Mouse (Mus musculus) layer of hippocampus, adult 2 months (tissue): ENCODE data around the gene Gm10799. TPM values are rescaled to one million over a fixed set of nuclear protein-coding genes. Genes with fewer than 3 reads are reported as not detected.
"Not testable (repeated sequence)": the region's sequence is repeated elsewhere in the genome, so short reads cannot be mapped to it uniquely, and the experiment has no call there.

Experiments used
- DNase-seq, 2 experiments: peaks; one replicate each; pipeline ENCODE4 v3.0.0; 2022; ENCODE audit warnings: low spot score in 2 of 2
- H3K27ac ChIP-seq: fragments of 200-600 bp; 2 replicates; pipeline ENCODE4 v1.8.1; 2022
- H3K4me3 ChIP-seq: fragments of 200-600 bp; 2 replicates; pipeline ENCODE4 v1.8.1; 2022; ENCODE audit warnings: mild to moderate bottlenecking
- CTCF ChIP-seq: fragments of 200-600 bp; conservative IDR thresholded peaks from 2 replicates; pipeline ENCODE4 v1.8.1; 2022; ENCODE audit warnings: antibody characterized with exemption, mild to moderate bottlenecking, moderate library complexity
- total RNA-seq, 2 experiments: library from RNA; stranded (reverse); gene quantifications; 2 replicates each; pipeline ENCODE4 v1.2.3; 2021

Gene Gm10799
- total RNA-seq, 2 experiments from 2014 or later: not detected

- DNase-seq: no peak
- Histone ChIP-seq H3K4me3 (peak overlapping the region; percentile 52), H3K27ac (peak overlapping the region; percentile 60; the same call in 1 of the 2 replicates)
- TF ChIP-seq CTCF: no peak
These were observed 27.9 kb upstream of the Gm10799 start for GRCm38 (mm10) chr2:104096256-104096655.

DNA sequence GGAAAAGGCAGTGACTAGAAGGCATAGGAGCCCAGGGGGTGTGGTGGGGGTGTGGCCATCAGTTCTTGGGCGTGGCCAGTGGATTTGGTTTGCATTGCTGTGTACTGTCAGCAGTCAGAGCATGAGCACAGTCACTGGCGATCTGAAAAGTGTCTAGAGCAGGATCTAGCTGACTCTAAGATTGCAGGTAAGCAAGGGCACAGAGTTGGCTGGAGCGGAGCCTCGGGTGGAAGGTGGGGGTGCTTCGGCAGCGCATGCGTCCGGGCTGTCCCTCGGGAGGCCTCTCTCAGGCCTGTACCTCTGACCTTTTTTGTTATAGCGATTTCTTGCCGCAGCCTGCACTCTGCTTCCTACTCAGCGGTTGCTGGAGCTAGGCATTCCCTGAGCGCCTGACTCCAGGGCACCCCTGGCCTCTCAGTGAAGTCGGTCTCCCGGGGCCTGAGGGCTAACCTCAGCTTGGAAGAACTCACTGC is 27.4 kb upstream of the Gm10799 start, which contains the start of gene Cd59a:
Gene Cd59a (plus strand): TSS at position 61 of the 473 bp plus-strand sequence.
- no peak for TF ChIP-seq CTCF
- peak; percentile 35 to 70 for DNase-seq
- peak within 1 kb of the TSS; percentile 60; the same call in 1 of the 2 replicates for H3K27ac ChIP-seq

GRCm38 (mm10) chr2:104093305-104093704 is 25.0 kb upstream of the Gm10799 start:
- no peak for TF ChIP-seq CTCF
- H3K4me3 ChIP-seq: no peak overlapping the region
- H3K27ac ChIP-seq: no peak overlapping the region
- DNase-seq: no peak

More for the DNA sequence above, 27.4 kb upstream of the Gm10799 start, which contains the start of gene Cd59a:
- peak within 1 kb of the TSS; percentile 52 for H3K4me3 ChIP-seq

GRCm38 (mm10) chr2:104087562-104087961 is 19.2 kb upstream of the Gm10799 start:
- H3K27ac ChIP-seq, DNase-seq, H3K4me3 ChIP-seq: not testable (repeated sequence)

DNA sequence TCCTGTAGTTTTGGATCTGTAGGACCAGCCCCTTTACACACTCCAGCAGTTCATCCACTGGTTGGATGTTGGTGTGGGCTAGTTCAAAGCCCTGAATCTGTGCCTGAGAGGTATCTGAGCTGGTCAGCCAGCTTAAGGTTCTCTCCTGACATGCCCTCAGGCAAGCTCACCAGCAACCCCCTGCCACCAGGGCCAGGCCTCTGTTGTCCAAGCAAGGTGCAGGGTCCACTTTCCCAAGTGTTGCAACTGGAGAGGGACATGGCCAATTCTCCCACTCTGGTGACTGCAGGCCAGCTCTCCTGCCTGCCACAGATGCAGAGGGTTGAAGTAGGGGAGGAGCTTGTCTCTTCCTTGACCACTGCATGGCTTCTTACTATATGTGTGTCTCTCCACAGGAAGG is 15.7 kb upstream of the Gm10799 start:
- H3K4me3 ChIP-seq, H3K27ac ChIP-seq, DNase-seq: not testable (repeated sequence)

GRCm38 (mm10) chr2:104082474-104082873 is 14.1 kb upstream of the Gm10799 start:
- H3K4me3 ChIP-seq: no peak overlapping the region

GRCm38 (mm10) chr2:104081436-104082050 is 13.2 kb upstream of the Gm10799 start:
- H3K4me3 ChIP-seq, H3K27ac ChIP-seq, DNase-seq: not testable (repeated sequence)

More at GRCm38 (mm10) chr2:104082474-104082873, 14.1 kb upstream of the Gm10799 start:
- no peak for TF ChIP-seq CTCF
- no peak for DNase-seq
- no peak overlapping the region for H3K27ac ChIP-seq

GRCm38 (mm10) chr2:104078285-104078684 is 9.9 kb upstream of the Gm10799 start:
- not testable (repeated sequence) for H3K4me3 ChIP-seq, DNase-seq, H3K27ac ChIP-seq

- Histone ChIP-seq H3K27ac (no peak within 1 kb of the TSS), H3K4me3 (peak within 1 kb of the TSS; percentile 30)
- no peak for DNase-seq
- TF ChIP-seq CTCF: no peak
These were observed 1.4 kb upstream of the Gm10799 start, which contains the start of gene Cd59b for GRCm38 (mm10) chr2:104069704-104070185. Gene Cd59b, plus strand, starts transcription at chr2:104069849.

GRCm38 (mm10) chr2:104065526-104065925 is 2.8 kb downstream of the Gm10799 start, which contains the start of gene Gm10912:
Gene Gm10912, plus strand, starts transcription at chr2:104065826.
- not testable (repeated sequence) for H3K4me3 ChIP-seq, DNase-seq, H3K27ac ChIP-seq

DNA sequence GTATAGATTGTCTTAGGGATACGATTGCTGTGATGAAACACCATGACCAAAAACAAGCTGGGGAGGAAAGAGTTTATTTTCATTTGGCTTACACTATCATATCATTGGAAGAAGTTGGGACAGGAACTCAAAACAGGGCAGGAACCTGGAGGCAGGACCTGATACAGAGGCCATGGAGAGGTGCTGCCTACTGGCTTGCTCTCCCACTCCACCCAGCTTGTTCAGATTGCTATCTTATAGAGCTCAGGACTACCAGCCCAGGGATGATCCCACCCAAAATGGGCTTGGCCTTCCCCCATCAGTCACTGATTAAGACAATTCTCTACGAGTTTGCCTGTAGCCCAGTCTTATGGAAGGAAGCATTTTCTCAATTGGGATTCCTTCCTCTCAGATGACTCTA is 4.2 kb downstream of the Gm10799 start:
- no peak overlapping the region for H3K27ac ChIP-seq
- no peak overlapping the region for H3K4me3 ChIP-seq
- no peak for TF ChIP-seq CTCF
- no peak for DNase-seq

DNA sequence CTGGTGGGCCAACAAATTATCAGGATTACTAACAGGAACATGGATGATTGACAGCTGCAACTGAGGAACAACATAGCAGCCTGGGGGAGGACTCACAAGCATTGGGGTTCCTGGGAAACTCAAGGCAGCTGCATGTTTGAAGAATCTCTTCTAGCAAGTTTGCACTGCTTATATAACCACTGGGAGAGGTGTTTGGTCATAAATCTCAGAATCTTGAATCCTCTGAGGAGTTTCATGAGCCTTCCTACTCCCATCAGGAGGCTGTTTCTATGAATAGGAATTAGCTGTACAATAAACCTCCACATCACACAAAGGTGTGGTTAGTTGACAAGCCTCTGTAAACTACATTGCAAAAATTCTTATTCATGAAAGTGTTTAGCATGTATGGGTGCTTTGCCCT is 5.7 kb downstream of the Gm10799 start:
- no peak for TF ChIP-seq CTCF
- H3K27ac ChIP-seq: no peak overlapping the region
- DNase-seq: no peak
- no peak overlapping the region for H3K4me3 ChIP-seq

DNA sequence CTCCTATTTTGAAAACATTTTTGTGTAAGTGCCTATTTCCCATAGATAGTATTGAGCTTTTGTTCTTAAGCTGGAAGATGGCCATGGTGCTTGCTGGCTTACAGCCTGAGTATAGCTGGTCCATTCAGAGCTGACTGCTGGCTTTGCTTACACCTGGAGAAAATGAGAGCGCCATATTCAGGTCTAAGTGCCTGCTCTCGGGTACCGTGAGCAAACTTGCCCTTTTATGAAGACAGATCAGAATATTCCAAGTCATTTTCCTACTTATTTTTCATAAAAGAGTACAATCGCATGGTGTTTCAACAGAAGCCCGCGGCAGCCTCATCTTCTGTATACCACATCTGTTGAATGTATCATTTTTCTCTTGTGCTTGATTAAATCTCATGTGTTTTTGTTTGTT is 7.4 kb downstream of the Gm10799 start:
- no peak for TF ChIP-seq CTCF
- no peak for DNase-seq
- Histone ChIP-seq H3K27ac (no peak overlapping the region), H3K4me3 (no peak overlapping the region)

GRCm38 (mm10) chr2:104059786-104060185 is 8.6 kb downstream of the Gm10799 start:
- no peak for TF ChIP-seq CTCF
- Histone ChIP-seq H3K4me3 (no peak overlapping the region), H3K27ac (no peak overlapping the region)
- no peak for DNase-seq
